Mouse (Mus musculus) spleen, adult 2 months (tissue): ENCODE data around the gene Trim16. TPM values are rescaled to one million over a fixed set of nuclear protein-coding genes. Genes with fewer than 3 reads are reported as not detected.

Experiments used
- DNase-seq, 2 experiments: peaks; one replicate each; pipeline versions ENCODE4 v3.0.0 to v3.0.0-alpha.2; 2012 to 2021; ENCODE audit warnings: low spot score in 2 of 2, low read depth in 1 of 2
- H3K27ac ChIP-seq: fragments of 200-500 bp; 2 replicates; pipeline ENCODE4 v1.5.1; 2012; ENCODE audit warnings: low read length, inconsistent platforms; ENCODE audit not compliant: insufficient read depth
- H3K27me3 ChIP-seq: fragments of 200-500 bp; 2 replicates; pipeline ENCODE4 v1.6.1; 2012; ENCODE audit warnings: mild to moderate bottlenecking, moderate library complexity, low read length, inconsistent platforms; ENCODE audit not compliant: control insufficient read depth, insufficient read depth
- H3K36me3 ChIP-seq: fragments of 200-500 bp; 2 replicates; pipeline ENCODE4 v1.6.1; 2012; ENCODE audit warnings: mild to moderate bottlenecking, low read length, inconsistent platforms; ENCODE audit not compliant: control insufficient read depth, insufficient read depth
- H3K4me1 ChIP-seq: fragments of 200-500 bp; 2 replicates; pipeline ENCODE4 v1.6.1; 2011; ENCODE audit warnings: inconsistent platforms; ENCODE audit not compliant: control insufficient read depth, insufficient read depth, insufficient read length
- H3K4me3 ChIP-seq: fragments of 200-500 bp; 2 replicates; pipeline ENCODE4 v1.5.1; 2011; ENCODE audit warnings: mild to moderate bottlenecking, inconsistent platforms; ENCODE audit not compliant: insufficient read depth, insufficient read length; ENCODE audit errors: extremely low read depth
- CTCF ChIP-seq: fragments of 200-500 bp; IDR thresholded peaks from 2 replicates; pipeline ENCODE4 v1.5.1; 2011; ENCODE audit warnings: mild to moderate bottlenecking, inconsistent platforms; ENCODE audit not compliant: insufficient read depth, insufficient read length, insufficient replicate concordance; ENCODE audit errors: extremely low read depth
- POLR2A ChIP-seq: fragments of 200-500 bp; IDR thresholded peaks from 2 replicates; pipeline ENCODE4 v1.6.1; 2011; ENCODE audit warnings: low read depth, low read length, inconsistent platforms
- WGBS: fragments of 180-500 bp; shearing (Covaris S2); methylation state at CpG from one replicate; pipeline ENCODE4 v1.1.7; 2018; 5-methylcytosine and 5-hydroxymethylcytosine counted together
- polyA plus RNA-seq: library from polyadenylated mRNA; depleted of rRNA; stranded (reverse); fragments of >200 nt; gene quantifications from 2 replicates; pipeline ENCODE4 v1.2.3, GENCODE M21; 2012

The Trim16 gene
- polyA plus RNA-seq, 1 experiment: 0.74 TPM

- 91% methylated on average over 2 of the region's 2 CpGs for WGBS
Observed at GRCm38 (mm10) chr11:62848301-62848700, 28.3 kb downstream of the Trim16 start.

DNA sequence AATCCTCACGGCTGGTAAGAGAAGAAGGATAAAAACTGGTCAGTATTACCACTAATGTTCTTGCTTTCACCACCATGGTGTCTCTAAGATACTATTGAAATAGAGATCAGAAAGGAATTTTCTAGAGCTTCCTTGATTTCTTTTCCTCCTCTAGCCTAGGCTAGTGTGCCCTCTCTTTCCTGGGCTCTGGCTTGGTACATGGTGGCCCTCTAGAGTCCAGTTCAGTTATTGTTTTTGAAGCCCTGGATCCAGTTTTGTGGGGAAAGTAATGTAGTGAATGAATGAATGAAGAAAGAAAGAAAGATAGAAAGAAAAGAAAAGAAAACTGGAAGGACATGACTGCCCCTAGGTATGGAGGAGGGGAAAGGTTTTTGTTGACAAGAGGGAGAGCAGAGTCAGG is 31.2 kb downstream of the Trim16 start:
- peaks cover 7% of the 10 kb centered on the region; the same call in 1 of the 2 replicates for H3K4me1 ChIP-seq
- H3K4me3 ChIP-seq: no peak overlapping the region
- H3K27ac ChIP-seq: no peak overlapping the region
- DNase-seq: no peak
- H3K36me3 ChIP-seq: no peaks in the 10 kb centered on the region
- 90% methylated on average over 1 of the region's 1 CpGs for WGBS
- TF ChIP-seq CTCF (no peak), POLR2A (no peak)
- H3K27me3 ChIP-seq: no peaks in the 10 kb centered on the region

More at GRCm38 (mm10) chr11:62848301-62848700, 28.3 kb downstream of the Trim16 start:
- H3K4me1 ChIP-seq: peaks cover 7% of the 10 kb centered on the region; the same call in 1 of the 2 replicates
- no peak for DNase-seq
- TF ChIP-seq CTCF (no peak), POLR2A (no peak)
- no peak overlapping the region for H3K27ac ChIP-seq
- H3K4me3 ChIP-seq: no peak overlapping the region
- no peaks in the 10 kb centered on the region for H3K27me3 ChIP-seq
- H3K36me3 ChIP-seq: no peaks in the 10 kb centered on the region

GRCm38 (mm10) chr11:62853334-62853733 is 33.3 kb downstream of the Trim16 start:
- 84% methylated on average over 6 of the region's 6 CpGs for WGBS

GRCm38 (mm10) chr11:62865562-62865961 is 45.5 kb downstream of the Trim16 start:
- Histone ChIP-seq H3K4me1 (no peaks in the 10 kb centered on the region), H3K27me3 (no peaks in the 10 kb centered on the region), H3K36me3 (no peaks in the 10 kb centered on the region), H3K4me3 (no peak overlapping the region), H3K27ac (no peak overlapping the region)
- WGBS: 94% methylated on average over 4 of the region's 4 CpGs
- TF ChIP-seq POLR2A: no peak
- TF ChIP-seq CTCF: no peak
- DNase-seq: no peak

More at GRCm38 (mm10) chr11:62853334-62853733, 33.3 kb downstream of the Trim16 start:
- Histone ChIP-seq H3K36me3 (no peaks in the 10 kb centered on the region), H3K27me3 (no peaks in the 10 kb centered on the region), H3K27ac (no peak overlapping the region), H3K4me3 (no peak overlapping the region), H3K4me1 (no peaks in the 10 kb centered on the region; the same call in 1 of the 2 replicates)
- no peak for TF ChIP-seq CTCF
- no peak for TF ChIP-seq POLR2A
- no peak for DNase-seq

- 66% methylated on average over 7 of the region's 7 CpGs for WGBS
- Histone ChIP-seq H3K27me3 (no peaks in the 10 kb centered on the region), H3K36me3 (no peaks in the 10 kb centered on the region), H3K4me3 (no peak overlapping the region), H3K27ac (no peak overlapping the region), H3K4me1 (no peaks in the 10 kb centered on the region)
- no peak for DNase-seq
- TF ChIP-seq POLR2A (no peak), CTCF (no peak)
Observed at GRCm38 (mm10) chr11:62866685-62867084, 46.7 kb downstream of the Trim16 start.

GRCm38 (mm10) chr11:62869201-62869600 is 49.2 kb downstream of the Trim16 start:
- Histone ChIP-seq H3K4me3 (no peak overlapping the region), H3K27ac (no peak overlapping the region), H3K36me3 (no peaks in the 10 kb centered on the region), H3K4me1 (no peaks in the 10 kb centered on the region), H3K27me3 (no peaks in the 10 kb centered on the region)
- WGBS: 86% methylated on average over 5 of the region's 5 CpGs
- TF ChIP-seq CTCF: no peak
- no peak for TF ChIP-seq POLR2A
- DNase-seq: no peak

GRCm38 (mm10) chr11:62869715-62870371 is 49.8 kb downstream of the Trim16 start:
- TF ChIP-seq CTCF: no peak
- TF ChIP-seq POLR2A: no peak

More at GRCm38 (mm10) chr11:62869715-62870371, 49.8 kb downstream of the Trim16 start:
- no peak for DNase-seq
- Histone ChIP-seq H3K27me3 (no peaks in the 10 kb centered on the region), H3K4me1 (no peaks in the 10 kb centered on the region), H3K36me3 (no peaks in the 10 kb centered on the region), H3K4me3 (no peak overlapping the region), H3K27ac (no peak overlapping the region)
- 85% methylated on average over 8 of the region's 8 CpGs for WGBS
